Mouse (Mus musculus): ENCODE data around the gene B4galnt3. TPM values are rescaled to one million over a fixed set of nuclear protein-coding genes. Genes with fewer than 3 reads are reported as not detected.

Gene B4galnt3
- total and polyA plus RNA-seq, 3 experiments: not detected

DNA sequence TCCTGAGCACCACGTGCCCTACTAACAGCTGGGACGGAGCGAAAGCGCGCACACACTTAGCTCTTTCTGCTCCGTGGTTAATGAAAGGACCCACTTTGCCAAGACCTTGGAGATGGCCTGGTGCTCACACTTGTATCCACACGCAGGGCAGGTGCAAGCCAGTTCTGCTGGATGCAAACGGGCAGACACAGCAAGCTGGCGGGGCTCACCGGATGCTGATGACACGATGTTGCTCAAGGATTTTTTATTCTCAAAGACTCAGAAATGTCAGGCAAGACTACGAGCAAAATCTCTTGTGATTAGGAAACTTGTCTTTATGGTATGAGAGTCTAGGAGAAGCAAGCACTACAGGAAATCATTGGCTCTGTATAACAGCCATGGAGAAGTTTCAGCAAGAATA is 52.9 kb downstream of the B4galnt3 start:
- ATAC-seq (ENCODE audit: extremely low read depth, insufficient number of reproducible peaks, low FRiP score, poor library complexity, severe bottlenecking): no peak
- H3K36me3 ChIP-seq (replicated peaks): no peaks in the 10 kb centered on the region
- DNase-seq (ENCODE audit: low spot score): no peak
- TF ChIP-seq GATA1 (IDR thresholded peaks at IDR 0.05; ENCODE audit: borderline replicate concordance, low read length) (no peak), GATA2 (IDR thresholded peaks at IDR 0.05; ENCODE audit: borderline replicate concordance, low read depth, low read length) (no peak), POLR2AphosphoS5 (IDR thresholded peaks at IDR 0.05; ENCODE audit: insufficient replicate concordance, low read depth, low read length) (no peak), TAL1 (conservative IDR thresholded peaks at IDR 0.05; ENCODE audit: low read depth, low read length) (no peak), CTCF (IDR thresholded peaks at IDR 0.05; ENCODE audit: low read depth, low read length) (no peak)
- no peak overlapping the region for H3K4me3 ChIP-seq (ENCODE audit: low read depth, low read length)
- no peaks in the 10 kb centered on the region for H3K9me3 ChIP-seq (replicated peaks)
- H3K4me1 ChIP-seq (ENCODE audit: insufficient read depth, low read depth, low read length): peaks cover 3% of the 10 kb centered on the region; the same call in 1 of the 2 replicates
- H3K27me3 ChIP-seq (ENCODE audit: insufficient read depth, low read length): peaks cover 13% of the 10 kb centered on the region

DNA sequence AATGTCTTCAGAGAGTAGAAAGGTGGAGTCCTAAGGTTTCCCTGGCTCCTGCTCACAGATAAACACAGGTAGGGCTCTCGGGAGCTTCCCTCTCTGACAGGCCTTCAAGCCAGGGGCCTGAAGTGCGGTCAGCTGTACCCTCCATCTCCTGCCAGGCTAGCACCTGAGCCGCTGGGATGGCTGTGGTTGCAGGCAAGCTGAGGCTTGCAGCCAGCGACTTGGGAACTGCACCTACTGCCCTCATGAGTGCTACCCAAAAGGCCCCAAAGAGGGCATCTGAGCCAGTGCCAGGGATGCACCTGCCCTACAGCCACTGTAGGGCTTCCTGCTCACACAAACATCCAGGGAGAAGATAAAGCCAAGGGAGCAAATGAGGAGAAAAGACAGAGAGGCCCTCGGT is 53.9 kb downstream of the B4galnt3 start:
- TF ChIP-seq GATA1 (IDR thresholded peaks at IDR 0.05; ENCODE audit: borderline replicate concordance, low read length) (no peak), POLR2AphosphoS5 (IDR thresholded peaks at IDR 0.05; ENCODE audit: insufficient replicate concordance, low read depth, low read length) (no peak), CTCF (IDR thresholded peaks at IDR 0.05; ENCODE audit: low read depth, low read length) (no peak), GATA2 (IDR thresholded peaks at IDR 0.05; ENCODE audit: borderline replicate concordance, low read depth, low read length) (no peak), TAL1 (conservative IDR thresholded peaks at IDR 0.05; ENCODE audit: low read depth, low read length) (no peak)
- H3K4me3 ChIP-seq (ENCODE audit: low read depth, low read length): no peak overlapping the region

GRCm38 (mm10) chr6:120235874-120236273 is 58.5 kb downstream of the B4galnt3 start:
- ATAC-seq (ENCODE audit: extremely low read depth, insufficient number of reproducible peaks, low FRiP score, poor library complexity, severe bottlenecking) (no peak), DNase-seq (ENCODE audit: low spot score) (no peak)

More for the DNA sequence above, 53.9 kb downstream of the B4galnt3 start:
- H3K9me3 ChIP-seq (replicated peaks): no peaks in the 10 kb centered on the region
- ATAC-seq (ENCODE audit: extremely low read depth, insufficient number of reproducible peaks, low FRiP score, poor library complexity, severe bottlenecking): no peak
- H3K4me1 ChIP-seq (ENCODE audit: insufficient read depth, low read depth, low read length): peaks cover 3% of the 10 kb centered on the region; the same call in 1 of the 2 replicates
- peaks cover 16% of the 10 kb centered on the region for H3K27me3 ChIP-seq (ENCODE audit: insufficient read depth, low read length)
- H3K36me3 ChIP-seq (replicated peaks): no peaks in the 10 kb centered on the region
- no peak for DNase-seq (ENCODE audit: low spot score)

DNA sequence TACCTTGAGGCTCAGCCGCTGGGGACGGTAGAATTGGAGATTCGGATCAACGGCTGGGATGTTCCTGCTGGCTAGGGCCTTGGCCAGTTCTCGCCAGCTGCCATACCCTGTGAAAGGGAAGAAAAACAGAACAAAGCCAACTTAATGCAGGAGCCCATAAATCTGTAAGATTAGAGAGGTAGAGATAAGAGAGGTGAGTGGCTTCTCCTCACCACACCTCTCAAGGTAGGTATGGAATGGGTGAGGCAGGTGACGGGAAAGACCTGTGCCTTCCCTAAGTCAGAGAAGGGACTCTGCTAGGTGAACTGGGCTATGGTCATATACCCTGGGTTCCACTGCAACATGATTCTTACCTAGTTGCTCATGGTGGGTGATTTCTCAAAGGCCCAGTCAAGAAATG is 61.5 kb downstream of the B4galnt3 start:
- TF ChIP-seq POLR2AphosphoS5 (IDR thresholded peaks at IDR 0.05; ENCODE audit: insufficient replicate concordance, low read depth, low read length): no peak
- TF ChIP-seq GATA1 (IDR thresholded peaks at IDR 0.05; ENCODE audit: borderline replicate concordance, low read length): no peak
- no peak for TF ChIP-seq TAL1 (conservative IDR thresholded peaks at IDR 0.05; ENCODE audit: low read depth, low read length)
- no peak for TF ChIP-seq CTCF (IDR thresholded peaks at IDR 0.05; ENCODE audit: low read depth, low read length)
- TF ChIP-seq GATA2 (IDR thresholded peaks at IDR 0.05; ENCODE audit: borderline replicate concordance, low read depth, low read length): no peak
- Histone ChIP-seq H3K27me3 (ENCODE audit: insufficient read depth, low read length) (peaks cover 3% of the 10 kb centered on the region; the same call in 1 of the 2 replicates), H3K36me3 (replicated peaks) (no peaks in the 10 kb centered on the region), H3K9me3 (replicated peaks) (no peaks in the 10 kb centered on the region), H3K4me1 (ENCODE audit: insufficient read depth, low read depth, low read length) (no peaks in the 10 kb centered on the region), H3K4me3 (ENCODE audit: low read depth, low read length) (no peak overlapping the region)
- DNase-seq (ENCODE audit: low spot score) (no peak), ATAC-seq (ENCODE audit: extremely low read depth, insufficient number of reproducible peaks, low FRiP score, poor library complexity, severe bottlenecking) (no peak)

More at GRCm38 (mm10) chr6:120235874-120236273, 58.5 kb downstream of the B4galnt3 start:
- Histone ChIP-seq H3K36me3 (replicated peaks) (no peaks in the 10 kb centered on the region), H3K9me3 (replicated peaks) (no peaks in the 10 kb centered on the region), H3K27me3 (ENCODE audit: insufficient read depth, low read length) (peaks cover 8% of the 10 kb centered on the region; the same call in 1 of the 2 replicates), H3K4me3 (ENCODE audit: low read depth, low read length) (no peak overlapping the region), H3K4me1 (ENCODE audit: insufficient read depth, low read depth, low read length) (peaks cover 3% of the 10 kb centered on the region; the same call in 1 of the 2 replicates)
- no peak for TF ChIP-seq GATA1 (IDR thresholded peaks at IDR 0.05; ENCODE audit: borderline replicate concordance, low read length)
- TF ChIP-seq GATA2 (IDR thresholded peaks at IDR 0.05; ENCODE audit: borderline replicate concordance, low read depth, low read length): no peak

DNA sequence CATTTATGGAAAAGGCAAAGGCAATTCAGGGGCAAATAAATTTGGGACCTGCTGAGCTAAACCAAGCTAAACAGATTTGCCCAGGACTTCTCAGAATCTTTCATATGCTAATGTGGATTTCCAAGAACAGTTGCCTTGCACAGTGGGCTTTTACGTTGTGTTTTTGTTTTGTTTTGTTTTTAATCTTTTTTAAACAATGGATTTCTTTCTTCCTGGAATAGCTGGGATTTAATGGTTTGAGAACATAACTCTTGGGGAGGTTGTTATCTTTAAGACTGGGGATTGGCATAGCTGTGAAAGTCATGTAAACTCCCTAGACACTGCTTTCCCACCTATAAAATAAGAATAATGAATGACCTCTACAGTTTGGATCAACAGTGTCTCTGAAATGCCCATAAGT is 63.9 kb downstream of the B4galnt3 start:
- no peaks in the 10 kb centered on the region for H3K9me3 ChIP-seq (replicated peaks)

GRCm38 (mm10) chr6:120229806-120230205 is 64.6 kb downstream of the B4galnt3 start:
- peaks cover 2% of the 10 kb centered on the region; the same call in 1 of the 2 replicates for H3K27me3 ChIP-seq (ENCODE audit: insufficient read depth, low read length)
- no peak for ATAC-seq (ENCODE audit: extremely low read depth, insufficient number of reproducible peaks, low FRiP score, poor library complexity, severe bottlenecking)
- TF ChIP-seq TAL1 (conservative IDR thresholded peaks at IDR 0.05; ENCODE audit: low read depth, low read length): no peak
- TF ChIP-seq GATA1 (IDR thresholded peaks at IDR 0.05; ENCODE audit: borderline replicate concordance, low read length): no peak
- no peak for TF ChIP-seq CTCF (IDR thresholded peaks at IDR 0.05; ENCODE audit: low read depth, low read length)
- no peak for TF ChIP-seq GATA2 (IDR thresholded peaks at IDR 0.05; ENCODE audit: borderline replicate concordance, low read depth, low read length)
- no peak for TF ChIP-seq POLR2AphosphoS5 (IDR thresholded peaks at IDR 0.05; ENCODE audit: insufficient replicate concordance, low read depth, low read length)
- no peaks in the 10 kb centered on the region for H3K9me3 ChIP-seq (replicated peaks)
- H3K4me1 ChIP-seq (ENCODE audit: insufficient read depth, low read depth, low read length): no peaks in the 10 kb centered on the region
- H3K4me3 ChIP-seq (ENCODE audit: low read depth, low read length): no peak overlapping the region
- DNase-seq (ENCODE audit: low spot score): no peak
- H3K36me3 ChIP-seq (replicated peaks): no peaks in the 10 kb centered on the region

More for the DNA sequence above, 63.9 kb downstream of the B4galnt3 start:
- no peaks in the 10 kb centered on the region for H3K4me1 ChIP-seq (ENCODE audit: insufficient read depth, low read depth, low read length)
- H3K36me3 ChIP-seq (replicated peaks): no peaks in the 10 kb centered on the region
- no peak overlapping the region for H3K4me3 ChIP-seq (ENCODE audit: low read depth, low read length)
- TF ChIP-seq CTCF (IDR thresholded peaks at IDR 0.05; ENCODE audit: low read depth, low read length) (no peak), GATA2 (IDR thresholded peaks at IDR 0.05; ENCODE audit: borderline replicate concordance, low read depth, low read length) (no peak), TAL1 (conservative IDR thresholded peaks at IDR 0.05; ENCODE audit: low read depth, low read length) (no peak), POLR2AphosphoS5 (IDR thresholded peaks at IDR 0.05; ENCODE audit: insufficient replicate concordance, low read depth, low read length) (no peak), GATA1 (IDR thresholded peaks at IDR 0.05; ENCODE audit: borderline replicate concordance, low read length) (no peak)
- ATAC-seq (ENCODE audit: extremely low read depth, insufficient number of reproducible peaks, low FRiP score, poor library complexity, severe bottlenecking) (no peak), DNase-seq (ENCODE audit: low spot score) (no peak)
- H3K27me3 ChIP-seq (ENCODE audit: insufficient read depth, low read length): peaks cover 2% of the 10 kb centered on the region; the same call in 1 of the 2 replicates
